Mouse (Mus musculus) yolk sac, embryonic 10.5 days (tissue): Measurements from ENCODE around the gene Gm20388.
"Not testable (repeated sequence)": the region's sequence is repeated elsewhere in the genome, so short reads cannot be mapped to it uniquely, and the experiment has no call there.

Experiments
- DNase-seq: peaks from one replicate; pipeline ENCODE4 v3.0.0-alpha.2; 2017; ENCODE audit warnings: low spot score

The Gm20388 gene

DNA sequence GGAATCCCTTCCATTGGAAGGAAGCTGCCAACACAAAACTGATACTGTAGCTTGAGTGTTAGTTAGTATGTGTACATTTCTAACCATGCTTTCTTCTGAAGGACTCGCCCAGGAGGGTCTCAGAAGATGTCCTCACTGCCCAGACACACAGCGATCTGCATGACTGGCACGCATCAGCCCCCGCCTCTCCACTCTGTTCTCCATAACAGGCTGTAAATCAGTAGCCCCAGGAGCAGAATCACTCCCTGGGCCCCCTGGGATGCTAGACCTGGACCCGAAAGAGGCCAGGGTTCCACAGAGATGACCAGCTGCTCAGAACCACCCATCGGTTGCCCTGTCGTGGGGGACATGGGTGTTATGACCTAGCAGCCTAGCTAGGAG, 3881.2 kb downstream of the Gm20388 start:
- DNase-seq: no peak

DNA sequence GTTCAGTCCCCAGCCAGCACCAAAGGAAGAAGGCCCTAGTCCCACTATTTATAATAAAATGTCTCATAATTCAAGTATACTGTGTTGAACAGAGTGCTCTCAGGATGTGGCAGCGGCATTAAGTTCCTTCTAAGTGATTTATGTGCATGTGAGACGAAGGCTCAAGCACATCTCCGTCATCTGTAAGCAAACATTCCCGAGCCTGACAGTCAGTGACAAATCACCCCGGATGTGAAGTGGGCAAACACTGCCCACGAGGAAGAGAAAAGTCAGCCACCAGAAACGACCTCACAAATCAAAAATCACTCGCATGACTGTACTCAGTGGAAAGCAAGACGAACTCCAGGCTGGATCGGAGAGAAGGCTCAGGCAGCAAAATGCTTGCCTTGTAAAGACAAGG, 3883.3 kb downstream of the Gm20388 start:
- DNase-seq: no peak

DNA sequence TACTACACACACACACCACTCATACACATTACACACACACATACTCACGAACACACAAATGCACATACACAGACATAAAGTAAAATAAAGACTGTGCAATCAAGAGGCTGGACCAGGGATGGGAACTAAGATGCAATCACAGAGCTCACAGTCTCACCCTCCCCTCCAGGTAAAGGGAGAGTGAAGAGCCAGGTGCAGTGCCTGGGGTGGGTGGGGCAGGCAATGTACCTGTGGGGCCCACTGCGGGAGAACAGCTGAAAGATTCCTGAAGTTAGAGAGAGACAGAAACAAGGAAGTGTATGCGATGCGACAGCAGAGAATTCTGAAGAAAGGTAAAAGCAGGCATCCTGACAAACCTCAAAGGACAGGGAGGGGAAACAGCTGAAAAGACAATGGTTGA, 3884.1 kb downstream of the Gm20388 start:
- DNase-seq: no peak

DNA sequence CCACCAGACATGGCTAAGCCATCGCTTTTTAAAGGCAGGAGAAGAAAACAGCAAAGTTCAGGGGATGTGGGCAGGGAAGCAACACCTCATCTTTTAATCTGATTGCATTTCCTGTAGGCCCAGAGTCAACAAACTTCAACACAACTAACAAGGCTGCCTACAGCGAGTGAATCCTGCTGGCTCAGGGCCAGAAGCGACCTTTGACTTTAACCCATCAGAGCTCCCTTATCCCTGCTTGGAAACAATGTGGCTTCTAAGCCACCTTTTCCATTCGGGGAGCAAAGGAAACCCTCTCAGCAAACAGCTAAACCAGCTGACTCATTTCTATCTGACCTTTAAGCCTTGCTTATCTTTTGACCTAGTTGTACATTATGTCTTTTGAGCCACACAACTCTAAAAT, 3886.1 kb downstream of the Gm20388 start:
- peak; percentile 88 for DNase-seq

DNA sequence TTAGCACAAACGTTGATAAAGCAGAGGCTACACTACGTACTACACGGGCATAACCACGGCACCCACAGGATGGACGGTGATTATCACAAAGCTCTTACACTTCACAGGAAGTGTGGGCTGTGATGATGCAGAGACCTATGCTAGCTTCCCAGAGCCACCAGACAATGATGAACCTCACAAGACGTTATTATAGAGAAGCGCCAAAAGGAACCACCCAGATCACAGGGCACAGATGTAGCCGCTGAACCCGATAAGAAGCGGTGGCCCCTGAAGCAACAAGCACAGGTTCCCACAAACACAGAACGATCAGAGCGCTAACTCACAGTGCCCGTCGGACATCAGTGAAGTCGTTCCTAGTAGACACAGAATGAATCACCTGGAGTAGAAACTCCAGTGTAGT, 3887.3 kb downstream of the Gm20388 start:
- no peak for DNase-seq

DNA sequence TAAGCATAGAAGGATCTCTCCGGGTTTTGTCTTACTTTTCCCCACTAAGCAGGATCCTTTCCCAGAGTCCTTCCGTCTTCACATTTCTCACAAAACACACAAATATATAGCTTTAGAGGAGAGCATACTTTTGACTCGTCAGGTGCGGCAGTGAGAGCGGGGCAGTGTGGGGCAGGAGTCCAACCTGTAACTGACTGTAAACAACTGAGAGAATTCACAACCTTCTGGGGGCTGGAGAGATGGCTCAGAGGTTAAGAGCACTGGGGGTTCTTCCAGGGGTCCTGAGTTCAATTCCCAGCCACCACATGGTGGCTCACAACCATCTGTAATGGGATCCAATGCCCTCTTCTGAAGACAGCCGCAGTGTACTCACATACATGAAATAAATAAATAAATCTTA, 3888.8 kb downstream of the Gm20388 start:
- peak; percentile 70 for DNase-seq

DNA sequence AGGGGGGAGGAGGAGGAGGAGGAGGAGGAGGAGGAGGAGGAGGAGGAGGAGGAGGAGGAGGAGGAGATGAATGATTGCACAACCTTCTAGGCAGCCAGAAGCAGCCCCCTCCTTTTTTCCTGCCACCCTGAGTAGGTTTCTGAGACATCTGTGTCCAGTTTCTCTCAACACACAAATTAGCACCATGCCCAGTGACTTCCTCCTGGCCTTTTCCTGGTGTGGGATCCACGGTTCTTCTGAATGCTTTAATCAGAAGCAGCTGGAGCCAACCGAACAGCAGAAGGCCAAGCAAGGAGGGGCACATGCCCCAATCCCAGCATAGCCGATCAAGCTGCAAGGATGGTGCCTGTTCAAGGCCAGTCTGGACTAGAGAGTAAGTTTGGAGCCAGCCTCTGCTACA, 3889.2 kb downstream of the Gm20388 start:
- DNase-seq: no peak

DNA sequence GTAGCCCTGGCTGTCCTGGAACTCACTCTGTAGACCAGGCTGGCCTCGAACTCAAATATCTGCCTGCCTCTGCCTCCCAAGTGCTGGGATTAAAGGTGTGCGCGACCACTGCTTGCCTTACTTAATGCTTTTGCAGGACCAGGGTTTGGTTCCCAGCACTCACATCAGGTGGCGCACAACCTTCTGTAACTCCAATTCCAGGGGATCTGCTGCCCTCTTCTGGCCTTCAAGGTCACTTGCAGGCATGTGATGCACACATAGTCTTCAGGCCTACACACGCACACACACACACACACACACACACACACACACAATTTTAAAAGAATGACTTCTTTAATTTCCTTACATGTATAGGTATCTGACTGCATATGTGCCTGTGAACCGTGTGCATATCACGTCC, 3890.2 kb downstream of the Gm20388 start:
- DNase-seq: no peak

DNA sequence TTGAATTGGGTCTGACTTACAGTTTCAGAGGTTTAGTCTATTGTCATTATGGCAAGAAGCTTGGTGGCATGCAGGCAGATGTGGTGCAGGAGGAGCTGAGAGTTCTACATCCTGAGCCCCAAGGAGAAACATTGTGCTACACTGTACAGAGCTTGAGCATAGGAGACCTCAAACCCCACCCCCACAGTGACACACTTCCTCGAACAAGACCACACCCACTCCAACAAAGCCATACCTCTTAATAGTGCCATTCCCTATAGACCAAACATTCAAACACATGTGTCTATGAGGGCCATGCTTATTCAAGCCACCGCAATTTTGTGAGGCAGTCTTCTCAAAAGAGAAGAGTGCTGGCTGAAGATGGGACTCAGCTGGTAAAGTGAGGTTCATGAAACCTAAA, 3890.9 kb downstream of the Gm20388 start:
- DNase-seq: no peak

DNA sequence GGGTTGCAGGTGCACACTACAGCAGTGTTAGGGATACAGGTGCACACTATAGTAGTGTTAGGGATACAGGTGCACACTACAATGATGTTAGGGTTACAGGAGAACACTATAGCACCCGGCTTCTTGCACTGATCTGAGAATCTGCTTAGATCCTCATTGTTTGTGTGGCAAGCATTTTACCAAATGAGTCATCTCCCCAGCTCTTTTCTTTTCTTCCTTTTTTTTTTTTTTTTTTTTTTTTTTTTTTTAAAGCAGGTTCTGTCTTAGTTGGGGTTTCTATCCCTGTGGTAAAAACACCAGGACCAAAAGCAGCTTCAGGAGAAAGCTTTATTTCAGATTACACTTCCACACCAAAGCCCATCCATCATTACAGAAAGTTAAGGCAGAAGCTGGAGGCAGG, 3893.0 kb downstream of the Gm20388 start:
- DNase-seq: no peak

DNA sequence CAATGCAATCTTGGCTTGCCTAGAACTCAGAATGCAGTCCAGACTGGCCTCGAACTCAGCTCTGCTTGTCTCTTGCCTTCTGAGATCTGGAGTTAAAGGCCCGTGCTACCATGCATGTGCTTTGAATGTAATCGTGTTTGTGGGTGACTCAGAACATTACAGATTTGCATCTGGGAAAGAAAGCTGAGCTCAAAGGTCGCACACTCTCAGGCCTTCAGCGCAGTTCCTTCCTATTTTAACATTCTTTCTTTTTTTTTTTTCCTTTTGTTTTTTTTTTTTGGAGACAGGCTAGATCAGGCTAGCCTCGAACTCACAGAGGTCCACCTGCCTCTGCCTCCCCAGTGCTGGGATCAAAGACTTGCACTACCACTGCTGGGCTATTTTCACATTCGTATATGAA, 3893.9 kb downstream of the Gm20388 start:
- DNase-seq: no peak

DNA sequence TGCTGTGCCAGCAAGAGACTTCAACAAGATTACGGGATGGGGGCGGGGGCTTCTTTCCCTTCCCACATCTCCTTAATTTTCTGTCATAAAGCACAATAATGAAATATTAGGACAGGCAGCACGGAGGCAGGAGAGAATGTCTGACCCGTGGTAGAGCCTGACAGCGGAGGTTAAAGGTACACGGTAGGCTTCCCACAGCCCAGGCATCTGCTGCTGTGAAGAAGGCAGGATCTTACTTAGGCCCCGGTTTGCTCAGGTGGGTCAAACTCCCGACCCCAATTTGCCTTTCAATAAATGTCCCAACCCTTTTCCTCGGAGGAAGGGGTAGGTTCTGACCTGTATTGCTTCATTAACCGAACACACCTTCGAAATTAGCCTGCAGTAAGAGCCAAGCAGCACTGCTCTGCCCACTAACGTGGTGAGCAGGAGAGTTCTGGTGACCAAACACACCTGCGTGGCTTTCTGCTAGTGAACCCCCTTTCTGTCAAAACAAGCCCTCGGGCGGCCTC, 3894.6 kb downstream of the Gm20388 start:
- DNase-seq: no peak

DNA sequence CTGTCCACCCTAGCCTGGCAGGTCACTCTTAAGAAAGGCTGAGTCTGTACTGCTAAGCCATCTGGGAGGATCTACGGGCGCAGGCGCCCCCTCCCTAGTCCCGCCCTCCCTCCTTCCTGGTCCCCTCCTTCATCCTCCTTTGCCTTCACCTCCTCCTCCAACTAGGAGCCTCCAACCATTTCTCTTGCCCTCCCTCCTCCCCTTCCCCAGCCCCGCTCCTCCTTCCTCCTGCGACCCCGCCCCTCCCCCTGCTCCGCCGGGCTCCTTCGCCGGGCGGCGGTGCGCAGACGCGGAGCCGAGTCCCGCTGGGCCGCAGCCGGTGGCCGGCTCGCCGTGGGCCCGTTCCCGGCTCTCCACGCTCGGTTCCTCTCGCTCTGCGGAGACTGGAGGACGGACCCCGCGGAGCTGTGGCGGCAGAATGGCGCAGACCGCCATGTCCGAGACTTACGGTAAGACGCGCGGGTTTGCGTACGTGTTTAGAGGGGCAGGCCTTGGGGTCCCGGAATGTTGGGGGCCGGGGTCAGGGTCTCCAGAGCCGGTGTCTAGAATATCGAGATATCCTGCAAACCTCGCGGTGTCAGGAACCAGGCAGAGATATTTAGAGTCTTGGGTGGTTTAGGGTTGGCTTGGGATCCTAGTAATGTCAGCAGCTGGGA, 3895.2 kb downstream of the Gm20388 start, which contains the start of gene Rab4a:
Gene Rab4a (plus strand): TSS at position 268 of the 656 bp plus-strand sequence.
- DNase-seq: peak; percentile 96

DNA sequence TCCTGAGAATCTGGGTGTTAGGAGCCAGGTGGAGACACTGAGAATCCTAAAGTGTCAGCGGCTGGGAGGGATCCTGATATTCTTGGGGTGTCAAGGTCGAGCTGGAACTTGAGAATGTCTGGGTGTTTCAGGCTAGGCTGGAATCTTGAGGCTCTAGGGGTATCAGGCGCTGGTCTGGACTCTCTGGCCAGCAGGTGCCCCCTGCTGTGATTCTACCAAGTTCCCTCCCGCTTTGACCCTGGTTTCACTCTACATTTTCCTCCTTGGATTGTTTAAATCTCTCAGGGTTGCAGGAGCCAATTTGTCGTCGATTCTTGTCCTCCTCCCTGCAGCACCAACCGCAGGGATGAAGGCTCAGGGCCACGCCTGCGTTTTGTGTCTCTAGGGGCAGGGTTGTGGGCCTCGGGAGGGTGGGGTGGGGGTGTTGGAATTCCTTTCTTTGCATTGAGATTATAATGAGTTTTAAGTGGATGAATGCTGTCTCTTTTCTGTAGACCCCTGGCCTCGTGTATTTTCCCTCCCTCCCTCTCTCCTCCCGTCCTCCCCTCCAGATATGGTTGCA, 3895.8 kb downstream of the Gm20388 start:
- no peak for DNase-seq

DNA sequence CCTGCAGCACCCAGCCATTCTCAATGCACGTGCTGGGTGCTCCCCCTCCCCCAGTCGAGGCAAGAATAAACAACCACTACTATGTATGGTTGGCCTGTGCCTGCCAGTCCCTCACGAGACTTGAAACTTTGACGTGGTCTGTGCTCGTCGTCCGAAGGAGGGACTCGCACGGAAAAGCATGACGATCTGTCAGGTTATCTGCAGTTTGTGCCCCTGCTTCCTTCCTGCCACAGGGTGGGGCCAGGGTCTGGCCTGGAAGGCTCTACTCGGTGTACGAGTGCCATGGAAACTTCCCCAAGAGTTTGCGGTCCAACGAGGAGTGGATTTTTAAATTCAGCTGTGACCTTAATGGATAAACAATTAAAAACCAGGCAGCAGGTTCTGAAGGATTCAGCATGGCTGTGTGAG, 3896.4 kb downstream of the Gm20388 start:
- peak; percentile 79 for DNase-seq

DNA sequence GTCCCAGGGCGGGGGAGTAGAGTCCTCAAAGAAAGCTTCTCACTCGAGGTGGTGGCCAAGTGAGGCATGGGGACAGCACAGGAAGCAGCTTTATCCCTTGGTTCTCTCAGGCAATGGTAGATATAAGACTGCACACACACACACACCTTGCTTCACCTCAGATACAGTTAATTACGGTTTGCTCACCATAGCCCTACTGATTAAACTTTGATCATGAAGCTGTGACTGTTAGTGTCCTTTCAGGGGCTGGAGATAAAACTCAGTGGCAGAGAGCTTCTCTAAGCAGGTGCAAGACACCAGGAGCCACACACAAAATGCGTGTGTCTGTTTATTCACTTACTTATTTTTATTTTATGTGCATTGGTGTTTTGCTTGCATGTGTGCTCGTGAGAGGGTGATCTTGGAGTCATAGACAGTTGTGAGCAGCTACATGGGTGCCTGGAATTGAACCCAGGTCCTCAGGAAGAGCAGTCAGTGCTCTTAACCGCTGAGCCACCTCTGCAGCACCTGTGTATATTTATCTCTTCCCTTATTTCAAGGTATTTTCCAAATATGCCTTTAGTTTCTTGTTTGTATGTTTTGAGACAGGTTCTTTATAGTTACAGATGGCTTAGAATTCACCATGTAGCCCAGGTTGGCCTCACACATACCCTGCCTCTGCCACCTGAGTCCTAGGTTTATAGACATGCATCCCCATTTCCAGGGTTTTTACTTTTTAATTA, 3897.4 kb downstream of the Gm20388 start:
- no peak for DNase-seq

DNA sequence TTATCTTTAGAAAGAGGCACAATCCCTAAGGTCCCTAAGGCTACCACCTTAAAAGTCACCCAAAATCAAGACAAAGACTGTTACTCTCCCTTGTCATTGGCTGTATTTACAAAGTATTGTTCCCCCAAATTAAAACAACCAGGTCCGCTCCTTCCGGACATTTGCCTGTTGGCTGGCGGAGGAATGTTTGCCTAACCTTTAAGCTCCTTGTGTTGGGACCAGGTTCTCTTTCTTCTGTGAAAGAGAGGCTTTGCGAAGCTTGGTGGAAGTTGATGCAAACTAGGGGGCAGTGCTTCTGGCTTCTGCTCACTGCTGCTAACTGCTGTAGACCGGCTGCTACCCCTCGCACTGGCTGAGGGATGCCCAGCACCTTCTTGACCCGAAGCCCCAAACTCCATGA, 3898.0 kb downstream of the Gm20388 start:
- no peak for DNase-seq

DNA sequence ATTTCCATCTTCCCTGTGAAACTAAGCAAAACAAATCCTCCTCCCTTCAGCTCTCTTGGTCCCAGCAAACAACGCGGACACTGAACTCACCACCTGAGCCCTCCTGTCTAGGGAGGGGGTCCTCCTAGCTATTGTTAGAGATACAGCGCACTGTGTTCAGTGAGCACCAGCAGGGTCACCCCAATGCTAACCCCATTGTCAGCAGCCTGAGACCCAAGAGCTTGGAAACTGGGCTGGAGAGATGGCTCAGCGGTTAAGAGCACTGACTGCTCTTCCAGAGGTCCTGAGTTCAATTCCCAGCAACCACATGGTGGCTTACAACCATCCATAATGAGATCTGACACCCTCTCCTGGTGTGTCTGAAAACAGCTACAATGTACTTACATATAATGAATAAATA, 3898.7 kb downstream of the Gm20388 start:
- not testable (repeated sequence) for DNase-seq

DNA sequence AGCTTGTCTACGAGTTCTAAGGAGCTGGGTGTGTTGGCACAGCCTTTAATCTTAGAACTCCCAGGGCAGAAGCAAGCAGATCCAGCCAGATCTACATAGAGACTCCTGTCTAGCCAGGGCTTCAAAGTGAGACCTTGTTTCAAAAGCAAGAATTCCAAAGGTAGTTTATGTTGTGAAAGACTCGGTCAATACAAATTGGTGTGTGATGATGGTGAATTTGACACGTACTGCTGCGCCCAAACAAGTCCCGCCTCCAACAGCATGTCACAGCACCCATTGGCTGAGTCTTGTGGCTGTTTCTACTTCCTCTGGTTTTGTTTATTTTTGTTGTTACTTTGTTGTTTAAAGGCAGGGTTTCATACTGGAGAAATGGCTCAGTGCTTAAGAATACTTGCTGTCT, 3901.6 kb downstream of the Gm20388 start:
- DNase-seq: no peak

DNA sequence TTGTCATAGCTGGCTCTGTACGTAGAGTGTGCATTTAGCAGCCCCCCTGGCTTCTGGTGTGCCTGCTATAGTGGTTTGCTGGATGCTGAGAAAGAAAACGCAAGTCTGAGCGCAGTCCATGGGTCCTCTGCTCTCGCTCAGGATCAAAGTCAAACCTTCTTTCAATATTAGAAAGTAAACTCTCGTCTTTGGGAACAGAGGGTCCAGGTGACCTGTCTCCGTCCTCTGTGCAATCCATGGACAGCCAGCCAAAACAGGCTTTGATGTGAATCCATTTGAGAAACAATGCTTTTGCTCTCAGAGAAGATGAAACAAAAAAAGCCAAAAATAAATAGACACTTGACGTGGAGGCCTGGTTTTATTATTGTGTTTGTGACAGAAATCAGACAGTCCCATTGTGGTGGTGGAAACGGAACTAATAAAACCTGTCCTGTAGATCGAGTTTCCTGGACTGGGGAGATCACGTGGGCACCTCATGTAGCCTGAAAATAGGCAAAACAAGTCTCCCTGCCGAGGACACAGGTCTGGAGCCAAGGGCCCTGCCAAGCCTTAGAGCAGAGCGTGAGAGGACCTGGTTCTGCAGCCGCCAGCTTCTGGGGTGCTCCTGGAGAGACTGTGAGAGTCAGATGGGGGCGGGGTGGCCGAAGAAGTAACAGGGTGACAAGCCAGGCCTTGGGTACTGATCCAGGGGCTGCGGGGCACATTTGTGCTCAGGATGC, 3902.7 kb downstream of the Gm20388 start:
- no peak for DNase-seq

DNA sequence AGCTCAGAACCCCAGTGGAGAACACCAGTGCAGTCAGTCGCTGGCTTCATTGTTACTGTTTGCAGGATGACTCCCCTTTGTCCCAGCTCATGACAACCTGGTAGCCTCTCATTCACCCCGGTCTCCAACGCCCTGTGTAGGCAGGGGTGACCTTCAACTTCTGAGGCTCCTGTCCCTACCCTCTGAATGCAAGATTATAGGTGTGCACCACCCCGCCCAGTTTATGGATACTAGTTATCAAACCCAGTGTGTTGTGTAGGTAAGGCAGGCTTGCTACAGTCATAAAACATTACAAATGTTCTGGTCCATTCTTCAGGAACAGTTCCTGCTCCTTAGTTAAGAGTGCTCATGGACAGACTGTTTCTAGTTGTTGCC, 3903.2 kb downstream of the Gm20388 start:
- DNase-seq: no peak

DNA sequence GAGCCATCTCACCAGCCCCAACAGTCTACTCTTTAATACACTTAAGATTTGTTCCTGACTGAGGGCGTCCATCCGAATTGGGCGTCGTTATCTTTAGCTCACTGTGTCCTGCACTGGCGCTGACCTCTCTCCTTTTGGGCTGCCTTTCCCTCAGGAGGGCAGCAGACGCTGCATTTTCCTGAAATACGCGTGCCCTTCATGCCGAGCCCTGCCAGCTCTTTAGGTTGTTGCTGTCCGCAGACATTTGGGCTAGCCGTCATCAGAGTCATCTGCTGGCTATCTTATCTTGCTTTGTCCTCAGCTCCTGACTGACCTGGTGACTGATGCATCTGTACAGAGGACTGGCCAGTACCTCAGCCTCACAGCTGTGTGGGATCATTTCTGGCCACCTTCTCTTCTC, 3904.7 kb downstream of the Gm20388 start:
- no peak for DNase-seq

DNA sequence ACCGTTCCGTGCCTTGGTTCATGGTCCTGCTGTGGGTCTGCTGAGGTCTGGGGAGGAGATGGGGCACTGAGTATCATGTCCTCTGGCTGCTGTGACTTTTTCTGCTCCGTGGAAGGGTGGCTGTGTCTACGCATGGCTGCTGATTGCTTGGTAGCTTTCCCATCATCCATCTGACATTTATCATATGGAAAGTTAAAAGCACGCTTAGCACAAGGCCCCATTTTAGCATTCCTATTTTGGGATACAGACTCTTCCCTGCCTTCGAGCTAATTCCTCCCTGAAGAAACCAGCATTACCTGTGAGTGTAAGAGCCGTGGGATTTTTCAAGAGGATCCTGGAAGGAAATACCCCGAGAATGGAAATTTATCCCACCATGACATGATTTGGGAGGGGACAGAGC, 3906.3 kb downstream of the Gm20388 start:
- no peak for DNase-seq
